Mouse (Mus musculus): ENCODE results near the gene Clec2i.

DNA sequence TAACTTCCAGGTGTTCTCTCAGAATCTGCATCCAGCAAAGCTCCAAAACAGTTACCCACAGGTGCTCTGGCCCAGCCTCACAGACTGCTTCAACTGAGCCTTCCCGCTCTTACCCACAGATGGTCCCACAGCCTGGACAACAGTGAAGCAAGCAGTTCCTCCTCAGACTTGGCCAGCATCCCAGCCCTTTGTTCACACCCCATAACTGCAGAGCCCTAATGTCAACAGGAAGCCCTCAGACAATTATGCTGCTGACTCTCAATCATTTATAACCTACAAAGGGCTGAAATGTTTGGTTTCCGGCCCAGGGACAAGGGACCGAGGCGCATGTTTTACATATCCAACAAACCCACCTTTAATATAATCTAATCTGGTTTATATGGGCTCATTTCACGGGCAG, 31.1 kb upstream of the Clec2i start:
- TF ChIP-seq POLR2A (IDR thresholded peaks at IDR 0.05; ENCODE audit: low read depth, low read length) = no peak
- TF ChIP-seq CTCF (IDR thresholded peaks at IDR 0.05; ENCODE audit: extremely low read depth, insufficient read length, insufficient replicate concordance, low read depth, low read length) = no peak

Data from small intestine, adult 2 months (tissue).